Mouse (Mus musculus): ENCODE results near the gene Safb. TPM values are rescaled to one million over a fixed set of nuclear protein-coding genes. Genes with fewer than 3 reads are reported as not detected.

Gene Safb
- polyA plus RNA-seq, 1 experiment from 2014 or later = 83.6 TPM

- DNase-seq (ENCODE audit: low spot score) = no peak
Observed at GRCm38 (mm10) chr17:56560131-56560530, 24.5 kb upstream of the Safb start.

GRCm38 (mm10) chr17:56561866-56562265, 22.8 kb upstream of the Safb start:
- no peak for DNase-seq (ENCODE audit: low spot score)

GRCm38 (mm10) chr17:56566293-56566692, 18.3 kb upstream of the Safb start:
- DNase-seq (ENCODE audit: low spot score) = no peak

GRCm38 (mm10) chr17:56566918-56567317, 17.7 kb upstream of the Safb start:
- DNase-seq (ENCODE audit: low spot score) = no peak

GRCm38 (mm10) chr17:56567370-56567769, 17.3 kb upstream of the Safb start:
- DNase-seq (ENCODE audit: low spot score) = no peak

GRCm38 (mm10) chr17:56570287-56570686, 14.3 kb upstream of the Safb start:
- DNase-seq (ENCODE audit: low spot score) = no peak

GRCm38 (mm10) chr17:56572154-56572553, 12.5 kb upstream of the Safb start:
- DNase-seq (ENCODE audit: low spot score) = no peak

DNA sequence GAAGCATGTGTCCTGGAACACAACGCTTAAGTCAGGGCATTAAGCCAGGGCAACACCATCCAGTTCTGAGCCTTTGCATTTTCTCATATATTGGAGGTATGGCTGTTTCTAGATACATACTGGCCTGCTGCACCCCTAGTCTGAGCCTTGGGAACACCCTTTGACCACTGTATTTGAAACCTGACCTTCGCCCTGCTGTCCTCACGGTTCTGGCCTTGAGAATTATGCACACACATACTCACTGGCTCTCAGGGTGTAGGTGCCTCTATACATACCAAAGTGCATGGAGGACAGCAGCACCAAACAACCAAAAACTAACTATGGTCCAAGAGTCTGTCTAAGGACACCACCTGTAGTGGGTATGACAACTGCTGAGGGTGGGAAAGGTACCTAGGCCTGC, 11.7 kb upstream of the Safb start:
- DNase-seq (ENCODE audit: low spot score) = no peak

DNA sequence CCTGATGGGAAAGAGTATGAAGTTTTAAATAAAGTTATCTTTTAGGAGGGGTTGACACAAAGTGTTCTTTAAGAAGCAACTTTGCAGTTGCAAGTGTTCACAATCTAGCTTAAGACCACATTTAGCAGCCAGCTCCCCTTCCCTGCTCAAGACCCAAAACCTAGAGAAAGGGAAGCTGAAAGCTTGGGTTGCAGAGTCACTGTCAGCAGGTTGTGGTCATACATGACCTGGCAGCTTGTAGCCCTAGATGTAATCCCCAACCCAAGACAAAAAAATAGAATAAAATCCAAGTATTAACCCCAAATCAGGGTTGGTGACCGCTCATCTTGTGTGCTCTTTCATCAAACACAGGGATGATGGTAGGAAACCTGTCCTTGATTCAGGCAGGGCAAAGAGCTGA, 1.6 kb upstream of the Safb start:
- DNase-seq (ENCODE audit: low spot score) = no peak

GRCm38 (mm10) chr17:56583611-56584256, 891 bp upstream of the Safb start:
- DNase-seq (ENCODE audit: low spot score) = no peak

GRCm38 (mm10) chr17:56585171-56585821, 671 bp downstream of the Safb start:
- no peak for DNase-seq (ENCODE audit: low spot score)

- DNase-seq (ENCODE audit: low spot score) = no peak
Observed at GRCm38 (mm10) chr17:56587773-56588172, 3.1 kb downstream of the Safb start.

- DNase-seq (ENCODE audit: low spot score) = no peak
Observed at GRCm38 (mm10) chr17:56588921-56589320, 4.3 kb downstream of the Safb start.

GRCm38 (mm10) chr17:56592553-56592952, 7.9 kb downstream of the Safb start:
- DNase-seq (ENCODE audit: low spot score) = no peak

- DNase-seq (ENCODE audit: low spot score) = no peak
Observed at GRCm38 (mm10) chr17:56593527-56594271, 9.1 kb downstream of the Safb start.

DNA sequence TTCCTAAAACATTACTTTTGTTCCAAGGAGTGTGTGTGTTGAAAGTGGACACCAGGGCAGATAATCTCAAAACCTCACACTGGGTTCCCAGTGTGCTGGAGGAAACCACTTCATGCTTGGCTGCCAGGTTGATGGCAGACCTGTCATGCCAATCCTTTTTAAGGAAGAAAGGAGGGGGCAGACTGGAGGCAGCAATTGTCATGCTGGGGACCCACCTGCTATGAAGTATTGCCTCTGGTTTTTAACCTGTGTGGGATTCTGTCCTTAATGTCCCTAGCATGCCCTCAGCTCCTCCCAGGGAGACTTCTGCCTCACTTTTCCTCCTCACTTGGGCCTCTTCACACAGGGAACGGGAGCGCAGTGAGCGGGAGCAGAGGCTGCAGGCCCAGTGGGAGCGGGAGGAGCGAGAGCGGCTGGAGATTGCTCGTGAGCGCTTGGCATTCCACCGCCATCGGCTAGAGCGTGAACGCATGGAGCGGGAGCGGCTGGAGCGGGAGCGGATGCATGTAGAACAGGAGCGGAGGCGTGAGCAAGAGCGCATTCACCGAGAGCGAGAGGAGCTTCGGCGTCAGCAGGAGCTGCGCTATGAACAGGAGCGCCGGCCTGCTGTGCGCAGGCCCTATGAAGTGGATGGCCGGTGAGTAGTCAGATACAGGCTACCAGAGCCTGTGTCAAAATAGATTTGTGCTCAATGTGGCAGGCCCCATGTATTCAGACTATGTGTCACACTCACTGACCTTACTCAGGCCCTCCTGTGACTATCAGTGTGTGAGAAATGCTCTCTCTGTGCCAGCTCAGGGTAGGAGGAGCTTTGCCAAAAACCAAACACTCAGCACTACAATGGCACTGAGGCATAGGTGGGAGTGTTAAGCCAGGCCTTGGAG, 18.8 kb downstream of the Safb start:
- DNase-seq (ENCODE audit: low spot score) = no peak

DNA sequence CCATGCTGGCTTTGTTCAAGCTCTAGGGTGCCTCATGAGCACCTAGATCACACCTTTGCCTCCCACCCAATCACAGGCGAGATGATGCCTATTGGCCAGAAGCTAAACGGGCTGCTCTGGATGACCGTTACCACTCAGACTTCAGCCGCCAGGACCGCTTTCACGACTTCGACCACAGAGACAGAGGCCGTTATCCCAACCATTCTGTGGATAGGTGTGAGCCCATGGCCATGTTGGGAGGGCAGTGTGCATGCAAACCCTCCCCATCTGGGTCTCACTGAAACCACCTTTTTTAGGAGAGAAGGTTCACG, 19.4 kb downstream of the Safb start:
- DNase-seq (ENCODE audit: low spot score) = no peak

DNA sequence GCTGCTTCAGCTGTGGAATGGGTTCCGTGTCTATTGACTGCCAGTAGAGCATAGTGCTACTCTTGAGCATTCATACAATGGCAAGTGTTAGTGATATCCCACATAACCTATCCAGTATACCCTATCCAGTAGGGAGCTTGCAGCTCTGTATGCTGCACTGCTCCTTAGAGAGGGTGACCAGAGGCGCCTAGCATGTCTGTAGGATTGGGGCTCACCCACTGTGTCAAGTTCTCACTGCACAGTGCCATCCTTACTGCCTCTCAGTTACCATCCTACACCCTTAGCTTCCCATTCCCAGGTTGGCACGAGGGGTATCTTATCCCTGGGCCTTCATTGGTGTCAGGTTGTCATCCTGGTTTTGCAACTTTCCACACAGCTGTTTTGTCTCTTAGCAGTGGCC, 19.8 kb downstream of the Safb start:
- DNase-seq (ENCODE audit: low spot score) = no peak

- no peak for DNase-seq (ENCODE audit: low spot score)
Observed at GRCm38 (mm10) chr17:56605431-56605830, 20.8 kb downstream of the Safb start.

- no peak for DNase-seq (ENCODE audit: low spot score)
Observed at GRCm38 (mm10) chr17:56607521-56608062, 23.0 kb downstream of the Safb start.

DNA sequence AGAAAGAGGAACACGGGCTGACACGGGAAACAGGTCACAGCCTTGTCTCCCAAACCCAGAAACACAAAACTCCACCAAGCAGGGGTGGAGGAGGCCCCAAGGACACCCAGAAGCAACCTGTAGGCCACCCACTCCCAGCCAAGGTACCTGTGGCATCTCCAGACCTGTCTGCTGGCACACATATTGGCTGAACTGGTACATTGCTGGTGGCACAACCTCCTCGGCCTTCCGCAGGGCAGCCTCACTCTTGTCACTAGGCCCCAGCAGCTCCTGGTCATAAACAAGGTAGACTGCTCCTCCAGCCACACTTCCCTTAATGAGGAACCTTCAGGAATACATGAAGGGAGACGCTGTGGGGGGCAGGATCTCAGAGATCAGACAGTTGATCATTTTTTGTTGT, 24.1 kb downstream of the Safb start:
- DNase-seq (ENCODE audit: low spot score) = no peak
